Mouse (Mus musculus) cortical plate, adult 2 months (tissue): ENCODE results near the gene Kif23. TPM values are rescaled to one million over a fixed set of nuclear protein-coding genes. Genes with fewer than 3 reads are reported as not detected.

Experiments
- H3K27ac ChIP-seq: fragments of 200-500 bp; 2 replicates; pipeline ENCODE4 v1.5.1; 2012; ENCODE audit warnings: low read length, control low read depth, inconsistent platforms; ENCODE audit not compliant: insufficient read depth
- H3K4me1 ChIP-seq: fragments of 200-500 bp; 2 replicates; pipeline ENCODE4 v1.6.1; 2011; ENCODE audit warnings: low read length; ENCODE audit not compliant: control insufficient read depth, insufficient read depth
- H3K4me3 ChIP-seq: fragments of 200-500 bp; 2 replicates; pipeline ENCODE4 v1.5.1; 2011; ENCODE audit warnings: mild to moderate bottlenecking, low read length, control low read depth; ENCODE audit not compliant: insufficient read depth
- CTCF ChIP-seq: fragments of 200-500 bp; IDR thresholded peaks from 2 replicates; pipeline ENCODE4 v1.5.1; 2011; ENCODE audit warnings: mild to moderate bottlenecking, control low read depth, low read length; ENCODE audit not compliant: insufficient read depth; ENCODE audit errors: extremely low read depth
- POLR2A ChIP-seq: fragments of 200-500 bp; IDR thresholded peaks from 2 replicates; pipeline ENCODE4 v1.6.1; 2011; ENCODE audit warnings: mild to moderate bottlenecking, low read length, control low read depth; ENCODE audit not compliant: insufficient read depth; ENCODE audit errors: extremely low read depth
- polyA plus RNA-seq: library from polyadenylated mRNA; depleted of rRNA; stranded (reverse); fragments of >200 nt; gene quantifications from 2 replicates; pipeline ENCODE4 v1.2.3, GENCODE M21; 2012

Kif23 gene
- polyA plus RNA-seq, 1 experiment = 2.2 TPM

GRCm38 (mm10) chr9:61917436-61917835 lies 29.1 kb downstream of the Kif23 start:
- H3K4me1 ChIP-seq = no peaks in the 10 kb centered on the region; the same call in 1 of the 2 replicates
- no peak for TF ChIP-seq CTCF
- no peak for TF ChIP-seq POLR2A
- H3K27ac ChIP-seq = no peak overlapping the region
- H3K4me3 ChIP-seq = no peak overlapping the region

DNA sequence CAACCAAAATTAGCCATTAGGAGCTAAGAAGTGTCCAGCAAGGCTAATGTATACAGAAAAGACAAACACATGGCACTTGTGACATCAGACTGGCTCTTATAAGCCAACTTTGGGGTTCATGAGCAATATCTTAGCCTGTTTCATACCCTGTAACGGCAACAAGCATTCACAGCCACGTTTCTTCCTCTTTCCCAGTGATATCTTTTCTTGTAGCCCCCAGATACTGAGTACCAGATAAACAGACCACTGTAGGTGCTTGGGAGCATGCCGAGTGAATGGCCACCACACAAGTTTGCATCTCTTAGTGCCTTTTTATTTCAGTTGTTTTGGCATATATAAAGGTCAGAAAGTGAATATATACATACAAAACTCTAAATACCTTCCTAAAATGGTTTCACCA lies 29.6 kb downstream of the Kif23 start:
- Histone ChIP-seq H3K4me1 (no peaks in the 10 kb centered on the region; the same call in 1 of the 2 replicates), H3K4me3 (no peak overlapping the region), H3K27ac (no peak overlapping the region)
- TF ChIP-seq CTCF (no peak), POLR2A (no peak)

GRCm38 (mm10) chr9:61915393-61916005 lies 31.1 kb downstream of the Kif23 start:
- no peak overlapping the region for H3K27ac ChIP-seq
- no peak overlapping the region; the same call in 1 of the 2 replicates for H3K4me3 ChIP-seq
- no peak for TF ChIP-seq POLR2A
- H3K4me1 ChIP-seq = no peaks in the 10 kb centered on the region; the same call in 1 of the 2 replicates

DNA sequence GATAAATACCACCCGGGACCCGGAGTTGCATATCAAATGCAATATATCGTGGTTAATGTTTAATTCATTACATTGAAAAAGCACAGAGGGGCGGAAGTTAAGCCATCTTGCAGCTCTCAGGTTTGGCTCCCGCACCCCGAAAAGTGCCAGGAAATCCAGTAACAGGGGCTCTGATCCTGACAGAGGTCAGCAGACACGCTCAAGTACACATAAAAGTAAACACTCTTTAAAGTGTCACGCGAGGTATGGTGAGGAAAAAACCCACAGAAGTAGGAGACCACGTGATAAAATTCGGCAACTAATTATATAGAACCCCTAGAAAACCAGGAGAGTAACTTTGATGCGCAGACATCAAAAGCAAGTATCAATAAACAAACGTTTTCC lies 31.7 kb downstream of the Kif23 start:
- TF ChIP-seq CTCF (no peak), POLR2A (no peak)
- H3K27ac ChIP-seq = peak overlapping the region; percentile 11
- peak overlapping the region; percentile 50 for H3K4me3 ChIP-seq

GRCm38 (mm10) chr9:61914203-61914916 lies 32.2 kb downstream of the Kif23 start, which contains the start of gene Rplp1:
Rplp1 (minus strand) TSS chr9:61914542.
- Histone ChIP-seq H3K4me1 (no peaks in the 10 kb centered on the region; the same call in 1 of the 2 replicates), H3K27ac (peak within 1 kb of the TSS; percentile 11), H3K4me3 (peak within 1 kb of the TSS; percentile 50)
- TF ChIP-seq CTCF (no peak), POLR2A (peak; percentile 90)

More for the DNA sequence above, 31.7 kb downstream of the Kif23 start:
- no peaks in the 10 kb centered on the region; the same call in 1 of the 2 replicates for H3K4me1 ChIP-seq

- H3K27ac ChIP-seq = no peak overlapping the region
- no peak for TF ChIP-seq CTCF
- TF ChIP-seq POLR2A = no peak
- H3K4me3 ChIP-seq = no peak overlapping the region
- no peaks in the 10 kb centered on the region; the same call in 1 of the 2 replicates for H3K4me1 ChIP-seq
These were observed 35.1 kb downstream of the Kif23 start for GRCm38 (mm10) chr9:61911300-61912128.

- no peak overlapping the region for H3K4me3 ChIP-seq
- H3K4me1 ChIP-seq = no peaks in the 10 kb centered on the region; the same call in 1 of the 2 replicates
- H3K27ac ChIP-seq = no peak overlapping the region
- TF ChIP-seq POLR2A (no peak), CTCF (no peak)
These were observed 35.9 kb downstream of the Kif23 start for GRCm38 (mm10) chr9:61910526-61911256.

DNA sequence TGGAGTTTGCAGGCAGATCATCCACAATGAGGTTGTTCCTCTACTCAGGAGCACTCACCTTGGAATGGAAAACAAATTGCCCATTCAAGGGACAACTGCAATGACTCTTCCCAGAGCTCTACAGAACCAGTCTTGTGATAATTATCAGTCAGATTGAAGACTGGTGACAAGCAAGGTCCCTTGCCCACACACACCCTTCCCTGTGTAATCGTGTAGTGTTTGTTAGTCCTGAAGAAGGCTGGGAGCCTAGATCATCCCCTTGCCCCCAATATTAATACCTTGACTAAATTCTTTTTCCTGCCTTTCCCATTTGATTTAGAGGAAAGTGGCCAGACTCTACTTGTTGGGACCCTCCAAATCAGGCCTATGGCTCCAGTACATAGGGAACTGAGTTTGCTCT lies 36.9 kb downstream of the Kif23 start:
- TF ChIP-seq CTCF (no peak), POLR2A (no peak)
- Histone ChIP-seq H3K4me1 (no peaks in the 10 kb centered on the region; the same call in 1 of the 2 replicates), H3K27ac (no peak overlapping the region), H3K4me3 (no peak overlapping the region)
